Mouse (Mus musculus) cerebellum, adult 11-12 months (tissue): ENCODE measurements at regions not wholly inside any gene's neighbourhood (a gene's known extent, or its start where the extent isn't known, plus 50 kb on each side); places are given as distances from the start of the nearest gene placed in this dataset.

Source experiments
- DNase-seq: peaks from one replicate; pipeline ENCODE4 v3.0.0; 2022

- peak; percentile 2 for DNase-seq
Measured at GRCm38 (mm10) chr3:44646600-44646999, 731.6 kb upstream of the Pcdh10 start.

DNA sequence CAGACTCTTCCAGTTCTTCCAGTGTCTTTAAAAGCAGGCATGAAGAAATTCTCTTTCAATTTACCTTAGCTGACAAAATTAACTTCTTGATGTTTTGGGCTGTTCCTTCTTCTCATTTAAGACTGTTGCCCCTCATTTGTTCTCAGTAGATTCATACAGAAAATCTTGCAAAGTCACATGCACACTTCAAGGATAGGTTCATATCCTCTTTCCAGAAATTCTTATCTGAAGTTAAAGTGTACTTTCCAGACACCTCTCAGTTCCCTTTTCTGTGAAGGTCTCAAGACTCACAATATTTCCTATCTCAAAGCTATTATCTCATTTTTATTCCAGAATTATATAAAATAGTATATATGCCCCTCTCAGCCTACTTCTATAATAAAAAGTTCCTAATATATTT lies 681.8 kb upstream of the Pcdh10 start:
- DNase-seq: no peak

GRCm38 (mm10) chr3:44697000-44697681 lies 681.1 kb upstream of the Pcdh10 start:
- DNase-seq: no peak

DNA sequence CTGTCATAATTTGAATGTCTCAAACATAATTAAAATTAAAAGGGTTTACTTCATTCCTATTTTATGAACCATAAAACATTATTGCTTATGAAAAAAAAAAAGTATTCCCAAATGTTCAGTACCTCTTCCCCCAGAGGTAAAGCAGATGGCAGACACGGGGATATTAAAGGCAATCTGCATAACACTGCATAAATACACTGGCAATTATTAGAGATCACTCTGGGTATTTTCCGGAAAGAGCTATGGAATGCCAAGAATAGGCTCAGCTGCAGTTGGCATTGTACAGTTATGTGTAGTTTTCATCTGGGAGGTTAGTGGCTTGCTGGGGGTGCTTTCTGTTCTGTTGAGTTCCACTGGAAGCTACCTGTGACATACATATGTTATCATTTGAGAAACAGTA lies 677.1 kb upstream of the Pcdh10 start:
- no peak for DNase-seq

DNA sequence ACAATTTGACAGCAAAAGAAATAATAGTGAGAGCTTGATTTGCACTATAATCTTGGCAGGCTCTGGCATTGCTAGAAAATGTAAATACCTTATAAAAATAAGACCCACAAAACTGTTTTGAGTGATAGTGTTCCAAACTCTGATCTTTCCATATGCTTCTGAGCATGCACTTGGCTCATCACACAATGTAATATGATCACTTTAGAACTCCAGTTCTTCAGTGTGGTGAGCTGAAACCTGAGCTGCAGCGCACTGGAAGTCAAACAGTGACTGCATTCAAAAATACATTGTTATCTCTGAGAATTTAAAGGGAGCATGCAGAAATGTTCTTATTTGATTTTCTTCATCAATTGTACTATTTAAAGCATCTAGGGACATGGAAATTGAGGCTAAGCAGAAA lies 672.5 kb upstream of the Pcdh10 start:
- DNase-seq: no peak

- DNase-seq: no peak
Measured at GRCm38 (mm10) chr3:44715463-44715862, 662.7 kb upstream of the Pcdh10 start.
